Mouse (Mus musculus) adrenal gland, postnatal 36 days (tissue): ENCODE results near the gene Sirt6. TPM values are rescaled to one million over a fixed set of nuclear protein-coding genes. Genes with fewer than 3 reads are reported as not detected.

ENCODE experiments used
- DNase-seq, 2 experiments: peaks; one replicate each; pipeline ENCODE4 v3.0.0; 2021; ENCODE audit warnings: mixed read lengths in 1 of 2
- total RNA-seq, 2 experiments: library from RNA; stranded (reverse); gene quantifications; 2 replicates each; pipeline ENCODE4 v1.2.3; 2021

Gene Sirt6
- total RNA-seq, 2 experiments from 2014 or later = 17.6 to 20.8 TPM

DNA sequence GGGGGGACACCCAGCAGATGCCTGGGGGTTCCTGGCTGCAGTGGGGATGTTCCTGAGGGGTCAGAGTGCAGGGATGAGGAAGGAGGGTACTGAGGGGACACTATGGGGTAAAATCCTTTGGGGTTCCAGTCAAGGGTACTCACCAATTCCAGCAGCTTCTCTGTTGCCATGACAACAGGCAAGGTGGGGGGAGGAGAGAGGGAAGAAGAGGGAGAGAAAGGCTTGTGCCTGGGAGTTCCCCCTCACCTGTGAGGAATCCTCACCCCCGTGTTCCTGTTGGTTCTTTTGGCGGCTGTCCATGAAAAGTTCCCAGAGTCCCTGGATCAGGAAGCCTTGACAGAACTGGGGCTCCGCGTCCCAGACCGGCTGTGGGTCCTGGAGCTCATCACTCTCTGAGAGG, 32.0 kb downstream of the Sirt6 start:
- DNase-seq = no peak

DNA sequence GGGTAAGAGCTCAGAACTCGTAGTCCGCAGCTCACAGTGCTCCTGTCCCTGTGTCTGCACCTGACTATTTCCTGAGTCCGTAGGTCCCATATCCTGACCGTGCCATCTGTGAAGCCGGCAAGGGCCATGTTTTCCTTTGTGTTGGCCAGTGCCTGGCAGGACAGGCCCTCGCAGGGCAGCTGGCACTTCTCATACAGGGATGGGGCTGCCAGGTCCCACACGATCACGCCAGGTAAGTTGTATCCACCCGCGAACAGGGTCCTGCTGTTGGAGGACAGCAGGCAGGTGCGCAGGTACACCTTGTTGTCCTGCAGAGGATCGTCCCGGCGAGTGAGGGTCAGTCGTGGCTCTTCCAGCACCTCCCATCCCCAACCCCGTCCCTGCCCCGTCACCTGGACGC, 33.7 kb downstream of the Sirt6 start:
- DNase-seq = no peak

- no peak for DNase-seq
Measured at GRCm38 (mm10) chr10:81593223-81593622, 34.4 kb downstream of the Sirt6 start.

DNA sequence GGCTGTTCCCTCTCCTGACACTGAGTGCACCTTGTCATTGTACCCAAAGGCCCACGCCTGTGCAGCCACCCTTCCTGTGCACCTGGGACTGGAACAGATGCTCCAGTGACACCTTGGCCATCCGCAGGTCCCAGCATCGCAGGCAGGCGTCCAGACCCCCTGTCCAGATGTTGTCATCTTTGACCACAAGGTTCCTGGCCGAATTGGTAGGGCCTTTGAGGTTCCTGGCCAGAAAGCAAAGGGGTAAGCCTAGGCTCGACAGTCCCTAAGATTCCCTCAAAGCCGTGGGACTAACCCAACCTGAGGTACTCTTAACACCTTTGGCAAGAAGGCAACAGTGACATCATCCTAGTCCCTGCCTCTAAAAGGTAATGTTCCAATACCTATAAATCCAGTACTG, 35.0 kb downstream of the Sirt6 start:
- DNase-seq = no peak

- no peak for DNase-seq
Measured at GRCm38 (mm10) chr10:81591846-81592245, 35.8 kb downstream of the Sirt6 start.

- DNase-seq = no peak
Measured at GRCm38 (mm10) chr10:81588739-81589138, 38.9 kb downstream of the Sirt6 start.

- peak; percentile 49 to 53 for DNase-seq
Measured at GRCm38 (mm10) chr10:81583347-81583746, 44.2 kb downstream of the Sirt6 start.

GRCm38 (mm10) chr10:81580441-81581070, 47.0 kb downstream of the Sirt6 start:
- DNase-seq = no peak

DNA sequence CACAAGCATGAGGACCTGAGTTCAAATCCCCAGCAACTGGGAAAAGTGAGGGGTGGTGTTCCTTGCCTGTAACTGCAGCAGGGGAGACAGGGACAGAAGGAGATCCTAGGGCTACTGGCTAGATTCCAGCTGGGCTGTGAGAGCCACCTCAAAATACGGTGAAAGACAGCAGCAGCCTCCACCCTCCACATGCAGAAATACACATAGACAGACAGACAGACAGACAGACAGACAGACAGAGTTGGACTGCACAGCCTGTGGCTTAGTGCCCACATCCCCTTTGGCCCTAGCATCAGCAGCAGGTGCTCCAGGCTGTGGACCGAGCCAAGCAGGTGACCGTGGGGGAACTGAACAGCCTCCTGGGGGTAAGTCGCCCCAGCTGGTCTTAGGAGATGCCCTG, 47.6 kb downstream of the Sirt6 start:
- no peak for DNase-seq

DNA sequence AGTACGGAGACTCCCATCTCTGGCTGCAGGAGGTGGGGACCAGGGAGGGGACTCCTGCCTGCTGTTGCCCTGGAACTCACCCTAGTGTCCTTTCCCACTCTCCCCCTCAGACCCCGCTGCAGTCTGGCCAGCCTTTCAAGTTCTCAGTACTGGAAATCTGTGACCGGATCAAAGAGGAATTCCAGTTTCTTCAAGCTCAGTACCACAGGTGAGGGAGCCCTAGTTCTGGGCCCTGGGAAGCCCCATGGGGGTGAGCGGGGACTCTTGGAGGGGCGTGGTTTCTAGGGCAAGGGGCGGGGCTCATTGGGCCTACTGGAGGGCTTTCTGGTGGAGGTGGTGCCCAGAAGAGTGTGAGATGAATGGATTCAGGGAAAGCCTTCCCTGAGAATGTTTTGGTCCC, 51.9 kb downstream of the Sirt6 start:
- DNase-seq = peak; percentile 49 to 75

DNA sequence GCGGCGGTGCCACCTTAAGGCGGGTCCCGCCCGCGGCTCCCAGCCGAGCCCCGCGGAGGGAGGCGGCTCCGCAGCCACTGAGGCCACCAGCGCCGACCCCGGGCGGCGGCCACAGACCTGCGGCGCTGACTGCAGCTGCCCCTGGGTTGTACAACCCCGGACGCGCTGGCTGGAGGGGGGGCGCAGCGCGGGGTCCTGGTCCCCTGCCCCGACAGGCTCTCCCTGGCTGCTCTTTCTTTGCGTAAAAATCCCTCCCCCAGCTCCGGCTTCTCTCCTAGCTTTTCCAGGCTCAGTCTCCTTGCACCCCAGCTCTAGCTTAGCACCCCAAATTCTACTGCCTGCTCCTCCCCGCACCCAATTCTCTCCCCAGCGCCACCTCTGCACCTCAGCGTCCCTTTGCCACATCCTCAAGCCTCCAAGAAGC, 52.4 kb downstream of the Sirt6 start:
- DNase-seq = peak; percentile 73 to 85

GRCm38 (mm10) chr10:81574081-81575056, 53.2 kb downstream of the Sirt6 start, which contains the start of gene Tle2:
Gene Tle2, plus strand, starts transcription at chr10:81574561.
- DNase-seq = peak in 1 of 2 experiments; percentile 44

DNA sequence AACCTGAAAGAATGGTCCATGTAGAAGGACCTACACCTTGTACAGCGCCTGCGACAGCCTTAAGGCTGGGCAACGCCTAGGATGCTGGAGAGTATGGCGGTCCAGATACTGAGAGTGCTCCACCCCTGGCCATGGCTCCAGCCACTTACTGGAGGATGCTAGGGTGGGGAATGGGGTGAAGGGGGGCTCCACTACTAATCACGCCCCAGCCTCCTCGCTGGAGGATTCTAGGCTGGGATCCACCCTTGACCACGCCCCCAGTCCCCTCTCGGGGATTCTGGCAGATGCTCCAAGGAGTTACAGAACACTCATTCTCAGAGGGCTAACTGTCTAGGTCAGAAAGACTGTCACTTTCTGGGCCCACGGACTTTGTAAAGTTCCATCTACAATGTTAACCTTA, 54.6 kb downstream of the Sirt6 start:
- DNase-seq = no peak

GRCm38 (mm10) chr10:81572133-81572671, 55.4 kb downstream of the Sirt6 start:
- peak; percentile 64 to 74 for DNase-seq

Other genes starting within 250 kb of the Sirt6 start
- 10 to 100 TPM; 37.8 to 49.0 TPM for gene Fzr1, start 249.3 kb downstream of the Sirt6 start, total RNA-seq
- 10 to 100 TPM; 48.9 to 54.0 TPM for gene Dohh, start 243.4 kb downstream of the Sirt6 start, total RNA-seq
- 1 to 10 TPM; 1.1 to 1.7 TPM for gene Gm48551, start 243.3 kb downstream of the Sirt6 start, total RNA-seq
- gene Gm48552, start 238.8 kb downstream of the Sirt6 start, total RNA-seq = 1 to 10 TPM in 1 of 2 experiments, not detected in 1; 1.5 TPM
- 1 to 10 TPM; 1.2 to 1.6 TPM for gene Smim24, start 234.7 kb downstream of the Sirt6 start, total RNA-seq
- 100 to 1,000 TPM in 1 of 2 experiments, 10 to 100 TPM in 1; 93.2 to 114 TPM for gene Nfic, start 172.2 kb downstream of the Sirt6 start, total RNA-seq
- 1 to 10 TPM in 1 of 2 experiments, under 1 TPM in 1; 0.20 to 1.2 TPM for gene Celf5, start 145.1 kb downstream of the Sirt6 start, total RNA-seq
- gene Ncln, start 131.4 kb downstream of the Sirt6 start, total RNA-seq = 100 to 1,000 TPM; 123 to 125 TPM
- 1 to 10 TPM; 1.1 to 1.2 TPM for gene S1pr4, start 127.7 kb downstream of the Sirt6 start, total RNA-seq
- 1 to 10 TPM; 1.0 to 1.3 TPM for gene Gna15, start 103.6 kb downstream of the Sirt6 start, total RNA-seq
- 10 to 100 TPM; 79.2 to 84.2 TPM for gene Gna11, start 82.6 kb downstream of the Sirt6 start, total RNA-seq
- gene Aes, start 68.3 kb downstream of the Sirt6 start, total RNA-seq = 1,000 to 10,000 TPM in 1 of 2 experiments, 100 to 1,000 TPM in 1; 897 to 1,114 TPM
- 10 to 100 TPM; 30.1 to 65.0 TPM for gene Tle2, start 53.2 kb downstream of the Sirt6 start, total RNA-seq
- 10 to 100 TPM; 19.2 to 38.3 TPM for gene Tle6, start 26.7 kb downstream of the Sirt6 start, total RNA-seq
- 1 to 10 TPM in 1 of 2 experiments, under 1 TPM in 1; 0.70 to 1.1 TPM for gene BC025920, start 21.5 kb downstream of the Sirt6 start, total RNA-seq
- gene Ankrd24, start 743 bp upstream of the Sirt6 start, total RNA-seq = 10 to 100 TPM; 19.2 to 19.7 TPM
- gene Gm10778, start 21.3 kb upstream of the Sirt6 start, total RNA-seq = 1 to 10 TPM; 2.7 to 3.5 TPM
- 1 to 10 TPM; 5.1 to 5.7 TPM for gene Zfp433, start 77.0 kb upstream of the Sirt6 start, total RNA-seq
- 1 to 10 TPM; 2.3 to 2.8 TPM for gene Gm3055, start 143.4 kb upstream of the Sirt6 start, total RNA-seq
- 1 to 10 TPM; 1.6 to 2.1 TPM for gene Gm4767, start 184.4 kb upstream of the Sirt6 start, total RNA-seq
- 1 to 10 TPM; 1.4 to 1.9 TPM for gene Gm32687, start 236.1 kb upstream of the Sirt6 start, total RNA-seq